Mouse (Mus musculus) bone marrow macrophage, adult 2 months (primary cell): ENCODE measurements around the gene Daam2. TPM values are rescaled to one million over a fixed set of nuclear protein-coding genes. Genes with fewer than 3 reads are reported as not detected.
A peak's percentile ranks its signal among the peaks of the same experiment; 100 is the strongest.
"Not testable (repeated sequence)": the region's sequence is repeated elsewhere in the genome, so short reads cannot be mapped to it uniquely, and the experiment has no call there.

Experiments
- H3K27ac ChIP-seq: 2 replicates; pipeline ENCODE4 v1.5.1; 2012; ENCODE audit warnings: low read depth, low read length; ENCODE audit not compliant: insufficient read depth
- H3K4me1 ChIP-seq: 2 replicates; pipeline ENCODE4 v1.6.1; 2012; ENCODE audit warnings: low read length; ENCODE audit not compliant: control insufficient read depth, insufficient read depth
- H3K4me3 ChIP-seq: 2 replicates; pipeline ENCODE4 v1.5.1; 2012; ENCODE audit warnings: mild to moderate bottlenecking, low read length, moderate library complexity; ENCODE audit not compliant: insufficient read depth
- CTCF ChIP-seq: IDR thresholded peaks from 2 replicates; pipeline ENCODE4 v1.5.1; 2012; ENCODE audit warnings: low read depth, mild to moderate bottlenecking, low read length, moderate library complexity
- POLR2A ChIP-seq: IDR thresholded peaks from 2 replicates; pipeline ENCODE4 v1.6.1; 2012; ENCODE audit warnings: mild to moderate bottlenecking, low read depth, low read length, borderline replicate concordance
- polyA plus RNA-seq: library from polyadenylated mRNA; stranded (reverse); fragments of >200 nt; gene quantifications from 2 replicates; pipeline ENCODE4 v1.2.4, GENCODE M21; 2012; ENCODE audit not compliant: missing spikeins, insufficient read depth, insufficient read length

The Daam2 gene
- polyA plus RNA-seq, 1 experiment = not detected

- Histone ChIP-seq H3K27ac (no peak overlapping the region), H3K4me1 (peaks cover 3% of the 10 kb centered on the region; the same call in 1 of the 2 replicates), H3K4me3 (no peak overlapping the region)
- no peak for TF ChIP-seq CTCF
- TF ChIP-seq POLR2A = no peak
Observed at GRCm38 (mm10) chr17:49438822-49439574, 125.1 kb downstream of the Daam2 start.

DNA sequence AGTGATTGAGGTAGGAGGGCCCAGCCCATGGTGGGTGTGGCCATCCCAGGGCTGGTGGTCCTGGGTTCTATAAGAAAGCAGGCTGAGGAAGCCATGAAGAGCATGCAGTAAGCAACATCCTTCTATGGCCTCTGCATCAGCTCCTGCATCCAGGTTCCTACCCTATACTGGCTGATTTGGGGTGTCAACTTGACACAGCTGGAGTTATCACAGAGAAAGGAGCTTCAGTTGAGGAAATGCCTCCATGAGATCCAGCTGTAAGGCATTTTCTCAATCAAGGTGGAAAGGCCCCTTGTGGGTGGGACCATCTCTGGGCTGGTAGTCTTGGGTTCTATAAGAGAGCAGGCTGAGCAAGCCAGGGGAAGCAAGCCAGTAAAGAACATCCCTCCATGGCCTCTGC, 126.8 kb downstream of the Daam2 start:
- peaks cover 18% of the 10 kb centered on the region for H3K4me1 ChIP-seq
- H3K4me3 ChIP-seq, H3K27ac ChIP-seq: not testable (repeated sequence)

DNA sequence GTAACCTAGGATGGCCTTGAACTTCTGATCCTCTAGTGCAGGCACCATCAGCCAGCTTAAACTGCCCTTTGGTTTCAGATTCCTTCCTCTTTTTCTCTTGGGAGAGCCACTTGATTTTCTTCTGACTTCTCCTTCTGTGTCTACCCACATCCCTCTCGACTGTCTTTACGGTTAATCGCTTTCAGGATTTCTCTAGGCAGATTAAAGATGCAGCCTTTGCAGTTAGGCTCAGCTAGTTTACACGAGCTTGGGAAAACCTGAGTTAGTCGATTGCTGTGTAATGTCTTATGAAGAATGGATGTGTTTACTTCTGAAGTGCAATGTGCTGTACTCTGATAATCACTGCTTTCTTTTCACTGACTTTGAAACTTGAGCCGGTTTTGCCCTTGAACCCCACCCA, 127.5 kb downstream of the Daam2 start:
- no peak for TF ChIP-seq POLR2A
- no peak for TF ChIP-seq CTCF
- no peak overlapping the region for H3K27ac ChIP-seq
- peaks cover 25% of the 10 kb centered on the region for H3K4me1 ChIP-seq
- H3K4me3 ChIP-seq = no peak overlapping the region

GRCm38 (mm10) chr17:49435081-49435480, 129.1 kb downstream of the Daam2 start:
- peaks cover 35% of the 10 kb centered on the region for H3K4me1 ChIP-seq
- no peak for TF ChIP-seq POLR2A
- TF ChIP-seq CTCF = no peak
- H3K27ac ChIP-seq = no peak overlapping the region
- no peak overlapping the region for H3K4me3 ChIP-seq

DNA sequence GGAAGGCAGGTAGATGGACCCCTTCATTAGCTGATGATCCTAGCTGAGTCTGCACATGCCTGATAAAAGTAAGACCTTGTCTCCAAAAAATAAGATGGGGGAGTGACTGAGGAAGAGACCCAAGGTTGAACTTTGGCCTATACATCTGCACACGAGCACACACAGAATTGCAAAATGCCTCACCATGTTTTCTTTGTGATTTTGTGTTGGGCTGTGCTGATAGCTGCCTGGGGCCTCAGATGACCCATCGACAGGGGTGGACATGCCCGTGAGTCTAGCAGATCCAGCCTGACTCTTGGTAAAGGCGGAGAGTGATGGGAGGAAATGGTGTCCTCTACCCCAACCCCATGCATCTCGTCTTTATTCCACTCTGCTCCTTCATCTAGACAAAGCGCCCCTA, 129.9 kb downstream of the Daam2 start:
- no peak for TF ChIP-seq POLR2A
- no peak for TF ChIP-seq CTCF
- H3K4me3 ChIP-seq = no peak overlapping the region
- H3K4me1 ChIP-seq = peaks cover 42% of the 10 kb centered on the region
- H3K27ac ChIP-seq = no peak overlapping the region

DNA sequence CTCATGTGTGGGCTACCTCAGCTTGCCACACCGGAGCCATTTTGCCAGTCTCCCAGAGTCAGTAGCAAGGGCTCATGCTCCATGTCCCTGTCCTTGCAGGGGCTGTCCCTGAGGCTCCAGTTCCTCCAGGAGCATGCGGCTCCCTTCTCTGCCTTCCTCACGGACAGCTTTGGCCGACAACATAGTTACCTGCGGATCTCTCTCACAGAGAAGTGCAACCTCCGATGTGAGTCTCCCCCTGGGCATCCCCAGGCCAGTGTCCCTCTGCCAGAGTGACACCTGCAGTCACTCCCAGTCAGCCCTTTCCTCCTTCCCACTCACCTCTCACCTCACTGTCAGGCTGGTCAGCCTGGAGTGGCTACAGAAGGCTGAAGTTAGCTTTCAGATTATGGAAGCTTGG, 131.1 kb downstream of the Daam2 start:
- peaks cover 42% of the 10 kb centered on the region for H3K4me1 ChIP-seq
- no peak overlapping the region for H3K27ac ChIP-seq

GRCm38 (mm10) chr17:49432071-49432711, 132.0 kb downstream of the Daam2 start:
- Histone ChIP-seq H3K4me1 (peaks cover 46% of the 10 kb centered on the region), H3K27ac (peak overlapping the region; percentile 59), H3K4me3 (no peak overlapping the region)
- no peak for TF ChIP-seq CTCF
- TF ChIP-seq POLR2A = no peak

More for the DNA sequence above, 131.1 kb downstream of the Daam2 start:
- no peak overlapping the region for H3K4me3 ChIP-seq
- TF ChIP-seq POLR2A (no peak), CTCF (no peak)

DNA sequence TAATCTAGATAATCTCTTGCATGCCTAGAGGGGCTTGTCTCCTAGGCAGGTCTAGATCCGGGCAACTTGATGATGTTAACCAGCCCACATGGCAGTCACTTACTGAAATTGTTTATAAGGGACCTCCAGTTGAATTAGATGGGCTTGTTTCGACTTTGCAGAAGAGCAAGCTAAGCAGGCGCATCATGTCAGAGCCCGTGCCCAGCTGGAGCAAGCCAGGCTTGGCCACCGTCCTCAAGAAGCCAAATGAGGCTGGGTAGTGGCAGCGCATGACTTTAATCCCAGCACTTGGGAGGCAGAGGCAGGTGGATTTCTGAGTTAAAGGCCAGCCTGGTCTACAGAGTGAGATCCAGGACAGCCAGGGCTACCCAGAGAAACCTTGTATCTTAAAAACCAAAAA, 133.0 kb downstream of the Daam2 start:
- H3K27ac ChIP-seq = no peak overlapping the region
- peaks cover 46% of the 10 kb centered on the region for H3K4me1 ChIP-seq
- TF ChIP-seq POLR2A (no peak), CTCF (no peak)

GRCm38 (mm10) chr17:49430136-49430535, 134.0 kb downstream of the Daam2 start:
- peak overlapping the region; percentile 92; the same call in 1 of the 2 replicates for H3K4me3 ChIP-seq

More for the DNA sequence above, 133.0 kb downstream of the Daam2 start:
- H3K4me3 ChIP-seq = no peak overlapping the region

GRCm38 (mm10) chr17:49429471-49430129, 134.5 kb downstream of the Daam2 start:
- TF ChIP-seq CTCF = no peak
- no peak for TF ChIP-seq POLR2A
- peak overlapping the region; percentile 92 for H3K4me3 ChIP-seq
- peak overlapping the region; percentile 49 for H3K27ac ChIP-seq
- peaks cover 43% of the 10 kb centered on the region for H3K4me1 ChIP-seq

More at GRCm38 (mm10) chr17:49430136-49430535, 134.0 kb downstream of the Daam2 start:
- no peak for TF ChIP-seq POLR2A
- no peak for TF ChIP-seq CTCF
- H3K27ac ChIP-seq = no peak overlapping the region
- H3K4me1 ChIP-seq = peaks cover 46% of the 10 kb centered on the region
